Mouse (Mus musculus): ENCODE measurements around the gene 2410004B18Rik. TPM values are rescaled to one million over a fixed set of nuclear protein-coding genes. Genes with fewer than 3 reads are reported as not detected.

2410004B18Rik gene
- total RNA-seq, 1 experiment: 38.7 TPM

GRCm38 (mm10) chr3:145991130-145991529 is 53.3 kb downstream of the 2410004B18Rik start:
- Histone ChIP-seq H3K27ac (ENCODE audit: insufficient read depth, low read depth, low read length, poor library complexity, severe bottlenecking) (no peak overlapping the region), H3K9ac (ENCODE audit: insufficient read depth, low read depth, low read length, poor library complexity, severe bottlenecking) (peak overlapping the region; percentile 7; the same call in 1 of the 2 replicates), H3K36me3 (ENCODE audit: control insufficient read depth, insufficient read depth, low read length, poor library complexity, severe bottlenecking) (no peaks in the 10 kb centered on the region), H3K4me1 (ENCODE audit: control insufficient read depth in 2 of 2, insufficient read depth in 2 of 2, low read length in 2 of 2, poor library complexity in 1 of 2) (peaks cover 4 to 5% of the 10 kb centered on the region in 2 experiments; a peak in 3 of 4 replicates), H3K4me3 (ENCODE audit: insufficient read depth in 1 of 2, low read depth in 1 of 2, low read length in 2 of 2, poor library complexity in 1 of 2, severe bottlenecking in 1 of 2) (peak overlapping the region in 1 of 2 experiments; percentile 7; a peak in 1 of 4 replicates), H3K9me3 (ENCODE audit: control insufficient read depth, insufficient read depth, low read depth, low read length) (no peaks in the 10 kb centered on the region)
- TF ChIP-seq CHD2 (IDR thresholded peaks at IDR 0.05; ENCODE audit: low read depth, low read length) (no peak), ZC3H11A (IDR thresholded peaks at IDR 0.05; ENCODE audit: borderline replicate concordance, low read depth, low read length) (no peak), MAFK (IDR thresholded peaks at IDR 0.05; ENCODE audit: insufficient read depth, low read depth, low read length) (no peak)
- in situ Hi-C loops (cut with MboI; ENCODE audit: low sequenced_read_pairs in 2 of 2, unreplicated experiment in 2 of 2): no loop called here
- DNase-seq (ENCODE audit: low read depth, low spot score): no peak

GRCm38 (mm10) chr3:145991976-145992730 is 54.3 kb downstream of the 2410004B18Rik start:
- Histone ChIP-seq H3K27ac (ENCODE audit: insufficient read depth, low read depth, low read length, poor library complexity, severe bottlenecking) (no peak overlapping the region), H3K9ac (ENCODE audit: insufficient read depth, low read depth, low read length, poor library complexity, severe bottlenecking) (no peak overlapping the region), H3K4me1 (ENCODE audit: control insufficient read depth in 2 of 2, insufficient read depth in 2 of 2, low read length in 2 of 2, poor library complexity in 1 of 2) (peaks cover 0 to 3% of the 10 kb centered on the region in 2 experiments; a peak in 1 of 4 replicates), H3K9me3 (ENCODE audit: control insufficient read depth, insufficient read depth, low read depth, low read length) (no peaks in the 10 kb centered on the region), H3K36me3 (ENCODE audit: control insufficient read depth, insufficient read depth, low read length, poor library complexity, severe bottlenecking) (no peaks in the 10 kb centered on the region), H3K4me3 (ENCODE audit: insufficient read depth in 1 of 2, low read depth in 1 of 2, low read length in 2 of 2, poor library complexity in 1 of 2, severe bottlenecking in 1 of 2) (no peak overlapping the region)
- DNase-seq (ENCODE audit: low read depth, low spot score): no peak
- in situ Hi-C loops (cut with MboI; ENCODE audit: low sequenced_read_pairs in 2 of 2, unreplicated experiment in 2 of 2): no loop called here
- TF ChIP-seq CHD2 (IDR thresholded peaks at IDR 0.05; ENCODE audit: low read depth, low read length): no peak
- TF ChIP-seq ZC3H11A (IDR thresholded peaks at IDR 0.05; ENCODE audit: borderline replicate concordance, low read depth, low read length): no peak
- no peak for TF ChIP-seq MAFK (IDR thresholded peaks at IDR 0.05; ENCODE audit: insufficient read depth, low read depth, low read length)
- TF ChIP-seq ZNF384 (IDR thresholded peaks at IDR 0.05; ENCODE audit: low read depth, low read length): no peak
- TF ChIP-seq HCFC1 (IDR thresholded peaks at IDR 0.05; ENCODE audit: borderline replicate concordance, insufficient read depth, low read length): no peak

GRCm38 (mm10) chr3:145992796-145993195 is 55.0 kb downstream of the 2410004B18Rik start:
- H3K27ac ChIP-seq (ENCODE audit: insufficient read depth, low read depth, low read length, poor library complexity, severe bottlenecking): no peak overlapping the region
- TF ChIP-seq HCFC1 (IDR thresholded peaks at IDR 0.05; ENCODE audit: borderline replicate concordance, insufficient read depth, low read length) (no peak), ZC3H11A (IDR thresholded peaks at IDR 0.05; ENCODE audit: borderline replicate concordance, low read depth, low read length) (no peak), CHD2 (IDR thresholded peaks at IDR 0.05; ENCODE audit: low read depth, low read length) (no peak), MAFK (IDR thresholded peaks at IDR 0.05; ENCODE audit: insufficient read depth, low read depth, low read length) (no peak), ZNF384 (IDR thresholded peaks at IDR 0.05; ENCODE audit: low read depth, low read length) (no peak)
- H3K9me3 ChIP-seq (ENCODE audit: control insufficient read depth, insufficient read depth, low read depth, low read length): no peaks in the 10 kb centered on the region
- no peaks in the 10 kb centered on the region for H3K36me3 ChIP-seq (ENCODE audit: control insufficient read depth, insufficient read depth, low read length, poor library complexity, severe bottlenecking)
- H3K9ac ChIP-seq (ENCODE audit: insufficient read depth, low read depth, low read length, poor library complexity, severe bottlenecking): no peak overlapping the region
- in situ Hi-C loops (cut with MboI; ENCODE audit: low sequenced_read_pairs in 2 of 2, unreplicated experiment in 2 of 2): no loop called here
- DNase-seq (ENCODE audit: low read depth, low spot score): no peak
- no peak overlapping the region for H3K4me3 ChIP-seq (ENCODE audit: insufficient read depth in 1 of 2, low read depth in 1 of 2, low read length in 2 of 2, poor library complexity in 1 of 2, severe bottlenecking in 1 of 2)
- peaks cover 0 to 3% of the 10 kb centered on the region in 2 experiments; a peak in 1 of 4 replicates for H3K4me1 ChIP-seq (ENCODE audit: control insufficient read depth in 2 of 2, insufficient read depth in 2 of 2, low read length in 2 of 2, poor library complexity in 1 of 2)

- Histone ChIP-seq H3K4me1 (ENCODE audit: control insufficient read depth in 2 of 2, insufficient read depth in 2 of 2, low read length in 2 of 2, poor library complexity in 1 of 2) (peaks cover 0 to 3% of the 10 kb centered on the region in 2 experiments; a peak in 1 of 4 replicates), H3K4me3 (ENCODE audit: insufficient read depth in 1 of 2, low read depth in 1 of 2, low read length in 2 of 2, poor library complexity in 1 of 2, severe bottlenecking in 1 of 2) (no peak overlapping the region), H3K9ac (ENCODE audit: insufficient read depth, low read depth, low read length, poor library complexity, severe bottlenecking) (no peak overlapping the region), H3K9me3 (ENCODE audit: control insufficient read depth, insufficient read depth, low read depth, low read length) (no peaks in the 10 kb centered on the region), H3K36me3 (ENCODE audit: control insufficient read depth, insufficient read depth, low read length, poor library complexity, severe bottlenecking) (no peaks in the 10 kb centered on the region), H3K27ac (ENCODE audit: insufficient read depth, low read depth, low read length, poor library complexity, severe bottlenecking) (no peak overlapping the region)
- in situ Hi-C loops (cut with MboI; ENCODE audit: low sequenced_read_pairs in 2 of 2, unreplicated experiment in 2 of 2): no loop called here
- DNase-seq (ENCODE audit: low read depth, low spot score): no peak
- TF ChIP-seq MAFK (IDR thresholded peaks at IDR 0.05; ENCODE audit: insufficient read depth, low read depth, low read length) (no peak), CHD2 (IDR thresholded peaks at IDR 0.05; ENCODE audit: low read depth, low read length) (no peak), HCFC1 (IDR thresholded peaks at IDR 0.05; ENCODE audit: borderline replicate concordance, insufficient read depth, low read length) (no peak)
Observed at GRCm38 (mm10) chr3:145993481-145994201, 55.8 kb downstream of the 2410004B18Rik start.

Other genes with a start within 250 kb of the 2410004B18Rik start
- gene Ddah1, start 179.3 kb upstream of the 2410004B18Rik start, total RNA-seq (2012; rRNA removed): 11.2 and 15.5 TPM in 2 replicates
- gene Bcl10, start 15.2 kb upstream of the 2410004B18Rik start, total RNA-seq (2012; rRNA removed): 14.9 and 27.8 TPM in 2 replicates
- 17.3 and 19.9 TPM in 2 replicates for gene Syde2, start 49.9 kb downstream of the 2410004B18Rik start, total RNA-seq (2012; rRNA removed)
- 0.32 and 0.67 TPM in 2 replicates for gene Wdr63, start 170.1 kb downstream of the 2410004B18Rik start, total RNA-seq (2012; rRNA removed)
- 1.4 and 2.5 TPM in 2 replicates for gene Mcoln3, start 179.4 kb downstream of the 2410004B18Rik start, total RNA-seq (2012; rRNA removed)
- gene Mcoln2, start 211.8 kb downstream of the 2410004B18Rik start, total RNA-seq (2012; rRNA removed): 0.11 and 0.40 TPM in 2 replicates

Data from ES-E14 (cell line).